Mouse (Mus musculus) forebrain, postnatal 0 days (tissue): ENCODE measurements around the gene Cacnb2. TPM values are rescaled to one million over a fixed set of nuclear protein-coding genes. Genes with fewer than 3 reads are reported as not detected.
A peak's percentile ranks its signal among the peaks of the same experiment; 100 is the strongest.

Experiments used
- ATAC-seq: fragments of 200-750 bp; cut with Nextera tagmentation; 2 replicates; pipeline ENCODE4 v1.8.0; 2017; ENCODE audit warnings: mild to moderate bottlenecking, moderate library complexity
- DNase-seq: peaks from one replicate; pipeline ENCODE4 v3.0.0-alpha.2; 2015
- H3K27ac ChIP-seq: fragments of 300-500 bp; sonication (generic); 2 replicates; pipeline ENCODE4 v1.5.1; 2014; ENCODE audit warnings: low read depth, mild to moderate bottlenecking, antibody characterized with exemption, low read length, moderate library complexity, mixed read lengths
- H3K27me3 ChIP-seq: fragments of 300-500 bp; sonication (generic); 2 replicates; pipeline ENCODE4 v1.6.1; 2014; ENCODE audit warnings: mild to moderate bottlenecking, low read length, mixed read lengths; ENCODE audit not compliant: insufficient read depth
- H3K36me3 ChIP-seq: fragments of 300-500 bp; sonication (generic); 2 replicates; pipeline ENCODE4 v1.6.1; 2014; ENCODE audit warnings: mild to moderate bottlenecking, moderate library complexity; ENCODE audit not compliant: insufficient read depth
- H3K4me1 ChIP-seq: fragments of 300-500 bp; sonication (generic); 2 replicates; pipeline ENCODE4 v1.6.1; 2014; ENCODE audit warnings: antibody characterized with exemption; ENCODE audit not compliant: insufficient read depth
- H3K4me2 ChIP-seq: fragments of 300-500 bp; sonication (generic); 2 replicates; pipeline ENCODE4 v1.6.1; 2014; ENCODE audit warnings: low read depth, mild to moderate bottlenecking, moderate library complexity
- H3K4me3 ChIP-seq: fragments of 300-500 bp; sonication (generic); 2 replicates; pipeline ENCODE4 v1.5.1; 2014; ENCODE audit warnings: low read depth, low read length, mixed read lengths
- H3K9ac ChIP-seq: fragments of 300-500 bp; sonication (generic); 2 replicates; pipeline ENCODE4 v1.6.1; 2014; ENCODE audit warnings: mild to moderate bottlenecking
- H3K9me3 ChIP-seq: fragments of 300-500 bp; sonication (generic); 2 replicates; pipeline ENCODE4 v1.6.1; 2016; ENCODE audit warnings: low read length
- CTCF ChIP-seq: sonication (generic); IDR thresholded peaks from 2 replicates; pipeline ENCODE4 v1.5.1; 2016; ENCODE audit warnings: antibody characterized with exemption, control low read depth, low read depth
- WGBS: fragments of 180-500 bp; shearing (Covaris S2); extraction: QIAGEN DNeasy Blood & Tissue Kit; methylation state at CpG from one replicate; pipeline ENCODE4 v1.1.7; 2014; 5-methylcytosine and 5-hydroxymethylcytosine counted together
- polyA plus RNA-seq: library from polyadenylated mRNA; unstranded; fragments of >200 nt; fragmentation: Nextera tagmentation; extraction: Ambion mirVana; gene quantifications from 2 replicates; pipeline ENCODE4 v1.2.1, GENCODE M21; 2015
- total RNA-seq: library from RNA; depleted of rRNA; stranded (reverse); fragments of >200 nt; gene quantifications from 2 replicates; pipeline ENCODE4 v1.2.3, GENCODE M21; 2014

The Cacnb2 gene
- total and polyA plus RNA-seq, 2 experiments from 2014 or later = 4.8 to 20.4 TPM

DNA sequence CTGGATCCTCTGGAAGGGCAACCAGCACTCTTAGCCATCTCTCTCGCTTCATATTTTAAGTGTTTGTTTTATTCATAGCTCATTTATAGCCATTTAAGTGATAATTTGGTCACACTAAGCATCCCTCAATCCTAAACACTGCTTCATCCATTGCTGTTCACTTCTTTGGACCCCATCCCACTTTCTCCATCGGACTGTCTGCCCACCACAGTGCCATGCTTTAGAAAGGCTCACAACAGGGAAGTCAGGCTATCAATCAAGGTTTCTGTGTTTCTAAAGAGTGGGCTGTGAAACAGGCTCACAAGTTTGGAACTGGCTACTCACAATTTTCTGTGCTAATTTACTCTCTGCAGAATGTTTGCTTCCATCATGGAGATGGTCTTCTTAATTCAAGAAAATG, 350.2 kb downstream of the Cacnb2 start:
- no peaks in the 10 kb centered on the region for H3K9me3 ChIP-seq
- no peaks in the 10 kb centered on the region for H3K27me3 ChIP-seq
- no peak overlapping the region for H3K27ac ChIP-seq
- TF ChIP-seq CTCF = no peak
- no peak overlapping the region for H3K9ac ChIP-seq
- no peaks in the 10 kb centered on the region for H3K36me3 ChIP-seq
- H3K4me1 ChIP-seq = no peaks in the 10 kb centered on the region
- no peak overlapping the region for H3K4me2 ChIP-seq
- 39% methylated on average over 2 of the region's 2 CpGs for WGBS
- peak; percentile 0 for DNase-seq
- no peak overlapping the region for H3K4me3 ChIP-seq
- ATAC-seq = no peak

DNA sequence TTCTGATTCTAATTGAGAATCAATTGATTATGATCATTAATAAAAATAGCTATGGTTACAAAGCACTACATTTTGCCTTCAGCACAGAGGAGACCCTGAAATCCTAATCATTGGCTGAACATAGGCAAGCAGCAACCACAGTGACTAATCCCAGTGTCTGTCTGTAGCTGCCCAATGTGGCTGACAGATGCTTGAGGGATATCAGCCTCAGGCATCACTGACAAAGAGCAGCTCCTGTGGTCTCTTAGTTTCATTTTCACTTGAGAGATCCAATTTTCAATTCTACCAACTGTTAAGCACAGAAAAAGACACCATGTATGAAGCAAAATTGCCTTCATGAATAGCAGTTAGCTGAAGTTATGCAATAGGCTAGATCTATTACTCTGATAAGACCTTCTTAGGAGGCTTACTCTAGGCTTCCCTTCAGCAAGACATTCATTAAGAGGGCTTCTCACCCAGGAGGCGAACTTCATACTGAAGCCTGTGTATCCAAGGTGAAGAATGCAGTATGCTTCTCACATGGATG, 358.1 kb downstream of the Cacnb2 start:
- no peak for ATAC-seq

DNA sequence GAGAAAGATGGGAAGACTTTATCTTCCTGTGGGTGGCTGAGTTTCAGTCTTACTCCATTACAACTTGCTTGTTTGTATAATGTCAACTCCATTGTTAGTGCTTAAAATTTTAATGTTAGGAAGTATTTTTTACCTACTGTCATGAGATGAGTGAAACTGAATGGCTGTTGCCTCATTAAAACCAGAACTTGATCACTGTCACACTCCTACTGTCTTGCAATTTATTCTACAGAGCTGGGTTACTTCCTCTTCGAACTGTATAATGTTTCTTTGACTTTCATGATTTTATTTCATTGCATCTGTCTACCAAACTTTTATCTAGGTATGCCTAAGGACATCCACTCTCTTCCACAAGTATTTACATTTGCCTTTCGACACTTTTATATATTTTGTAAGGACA, 358.6 kb downstream of the Cacnb2 start:
- 91% methylated on average over 2 of the region's 2 CpGs for WGBS
- H3K9me3 ChIP-seq = no peaks in the 10 kb centered on the region
- H3K4me1 ChIP-seq = no peaks in the 10 kb centered on the region
- no peaks in the 10 kb centered on the region for H3K36me3 ChIP-seq
- no peak overlapping the region for H3K4me2 ChIP-seq
- DNase-seq (no peak), ATAC-seq (no peak)
- no peaks in the 10 kb centered on the region for H3K27me3 ChIP-seq
- no peak overlapping the region for H3K4me3 ChIP-seq
- no peak overlapping the region for H3K27ac ChIP-seq
- no peak for TF ChIP-seq CTCF
- no peak overlapping the region for H3K9ac ChIP-seq

More for the DNA sequence above, 358.1 kb downstream of the Cacnb2 start:
- no peak overlapping the region for H3K9ac ChIP-seq
- TF ChIP-seq CTCF = no peak
- no peaks in the 10 kb centered on the region for H3K9me3 ChIP-seq
- no peak overlapping the region for H3K27ac ChIP-seq
- no peak for DNase-seq
- no peak overlapping the region for H3K4me2 ChIP-seq
- H3K36me3 ChIP-seq = no peaks in the 10 kb centered on the region
- no peaks in the 10 kb centered on the region for H3K4me1 ChIP-seq
- 85% methylated on average over 1 of the region's 1 CpGs for WGBS
- no peak overlapping the region for H3K4me3 ChIP-seq
- H3K27me3 ChIP-seq = no peaks in the 10 kb centered on the region

DNA sequence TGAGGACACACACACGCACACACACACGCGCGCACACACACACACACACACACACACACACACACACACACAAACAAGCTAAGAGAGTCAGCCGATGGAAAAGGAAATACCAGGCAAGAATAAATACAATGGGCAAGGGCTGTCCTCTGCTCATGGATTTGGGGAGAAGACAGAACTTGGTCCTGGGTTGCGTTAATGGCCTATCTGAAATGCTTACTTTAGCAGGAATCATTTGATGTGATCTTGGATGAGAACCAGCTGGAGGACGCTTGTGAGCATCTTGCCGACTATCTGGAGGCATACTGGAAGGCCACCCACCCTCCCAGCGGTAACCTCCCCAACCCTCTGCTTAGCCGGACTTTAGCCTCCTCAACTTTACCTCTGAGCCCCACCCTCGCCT, 381.1 kb downstream of the Cacnb2 start:
- no peaks in the 10 kb centered on the region for H3K4me1 ChIP-seq
- H3K4me2 ChIP-seq = no peak overlapping the region
- DNase-seq (no peak), ATAC-seq (no peak)
- no peak for TF ChIP-seq CTCF
- no peaks in the 10 kb centered on the region for H3K27me3 ChIP-seq
- WGBS = 92% methylated on average over 11 of the region's 11 CpGs
- H3K9ac ChIP-seq = no peak overlapping the region
- no peak overlapping the region for H3K4me3 ChIP-seq
- no peaks in the 10 kb centered on the region for H3K36me3 ChIP-seq
- no peaks in the 10 kb centered on the region for H3K9me3 ChIP-seq
- no peak overlapping the region for H3K27ac ChIP-seq

DNA sequence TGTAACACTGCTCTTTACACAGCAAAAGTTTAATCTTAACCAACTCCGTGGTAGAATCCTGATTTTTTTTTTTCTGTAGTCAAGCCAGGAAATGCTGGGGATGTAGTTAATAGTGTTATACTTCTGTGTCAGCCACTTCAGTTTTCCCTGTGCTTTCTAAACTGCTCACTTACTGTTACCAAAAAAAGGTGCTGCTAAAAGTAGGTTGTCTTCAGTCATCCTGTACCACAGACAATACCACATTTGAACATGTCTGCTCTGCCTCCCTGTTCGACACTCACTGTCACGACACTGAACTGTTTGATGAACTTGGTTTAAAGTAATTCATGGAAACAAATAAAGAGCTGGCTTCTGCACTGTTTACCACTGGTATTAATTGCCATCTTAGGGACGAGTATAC, 385.6 kb downstream of the Cacnb2 start:
- Histone ChIP-seq H3K9ac (no peak overlapping the region), H3K4me3 (no peak overlapping the region), H3K4me1 (no peaks in the 10 kb centered on the region), H3K27me3 (no peaks in the 10 kb centered on the region), H3K4me2 (no peak overlapping the region), H3K9me3 (no peaks in the 10 kb centered on the region), H3K27ac (no peak overlapping the region), H3K36me3 (0 out of 2 replicates have a peak, but pooled peaks cover 7% of the 10 kb centered on the region)
- no peak for TF ChIP-seq CTCF
- 81% methylated on average over 4 of the region's 4 CpGs for WGBS
- DNase-seq (no peak), ATAC-seq (no peak)

DNA sequence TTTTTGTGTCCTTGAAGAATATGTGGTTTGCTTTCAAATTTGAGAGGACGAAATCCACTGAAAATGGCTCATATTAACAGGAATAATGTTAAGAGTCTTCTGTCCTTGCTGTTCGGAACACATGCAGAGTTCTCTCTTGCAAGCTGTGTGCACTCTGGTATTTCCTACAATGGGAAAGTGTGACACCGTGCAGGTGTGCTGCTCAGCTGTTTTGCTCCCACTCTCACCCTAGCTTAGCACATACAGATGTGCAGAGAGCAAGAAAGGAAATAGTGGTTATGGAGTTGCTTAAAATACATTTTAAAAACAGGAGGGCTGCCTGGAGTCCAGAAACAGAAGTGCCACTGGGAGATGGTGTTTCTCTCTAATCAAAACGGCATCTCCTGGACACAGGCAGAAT, 386.5 kb downstream of the Cacnb2 start:
- no peak overlapping the region for H3K4me3 ChIP-seq
- DNase-seq = no peak
- 0 out of 2 replicates have a peak, but pooled peaks cover 7% of the 10 kb centered on the region for H3K36me3 ChIP-seq
- H3K4me2 ChIP-seq = no peak overlapping the region
- 86% methylated on average over 4 of the region's 4 CpGs for WGBS
- H3K27me3 ChIP-seq = no peaks in the 10 kb centered on the region
- no peak for ATAC-seq
- H3K4me1 ChIP-seq = no peaks in the 10 kb centered on the region
- no peaks in the 10 kb centered on the region for H3K9me3 ChIP-seq
- no peak overlapping the region for H3K27ac ChIP-seq
- no peak overlapping the region for H3K9ac ChIP-seq
- no peak for TF ChIP-seq CTCF

DNA sequence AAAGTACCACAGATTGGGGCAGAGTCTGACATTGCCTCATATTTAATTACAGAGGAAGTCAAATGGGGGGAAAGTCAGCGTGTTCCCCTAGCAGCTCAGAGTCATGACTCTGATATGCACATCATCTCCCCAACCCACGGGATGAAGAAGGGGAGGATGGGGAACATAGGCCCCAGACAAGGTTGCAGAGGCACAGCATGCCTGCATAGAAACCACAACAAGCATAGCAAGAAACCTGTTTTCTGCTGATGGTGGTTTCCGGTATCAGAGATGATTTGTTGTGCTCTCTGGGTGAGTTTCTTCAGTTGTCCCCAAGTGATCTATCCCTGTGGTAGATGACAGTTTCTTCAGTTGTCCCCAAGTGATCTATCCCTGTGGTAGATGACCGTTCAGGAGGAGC, 389.6 kb downstream of the Cacnb2 start:
- no peak overlapping the region for H3K4me3 ChIP-seq
- H3K4me1 ChIP-seq = no peaks in the 10 kb centered on the region
- no peak overlapping the region for H3K9ac ChIP-seq
- 97% methylated on average over 4 of the region's 4 CpGs for WGBS
- TF ChIP-seq CTCF = no peak
- no peak overlapping the region for H3K27ac ChIP-seq
- ATAC-seq = no peak
- H3K9me3 ChIP-seq = no peaks in the 10 kb centered on the region
- H3K4me2 ChIP-seq = no peak overlapping the region
- 0 out of 2 replicates have a peak, but pooled peaks cover 11% of the 10 kb centered on the region for H3K36me3 ChIP-seq
- no peak for DNase-seq
- H3K27me3 ChIP-seq = no peaks in the 10 kb centered on the region

DNA sequence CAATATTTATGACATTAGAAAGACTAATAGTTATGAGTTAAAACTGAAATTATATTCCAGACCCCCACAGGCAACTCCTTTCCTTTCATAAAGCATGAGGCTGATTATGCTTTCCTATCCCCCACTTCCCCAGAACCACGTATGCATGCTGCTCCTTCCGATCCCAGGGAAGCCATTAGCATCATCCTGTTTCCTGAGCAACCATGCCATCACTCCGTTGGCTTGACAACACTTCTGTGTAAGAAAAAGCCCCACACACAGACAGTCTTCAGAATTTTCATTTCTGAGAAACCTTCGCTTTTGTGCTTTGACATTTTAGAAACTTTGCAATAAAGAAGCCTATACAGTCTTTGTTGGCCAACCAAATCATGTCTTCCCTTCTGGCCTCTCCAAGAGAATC, 393.1 kb downstream of the Cacnb2 start:
- peaks cover 11% of the 10 kb centered on the region; the same call in 1 of the 2 replicates for H3K36me3 ChIP-seq
- no peak overlapping the region for H3K27ac ChIP-seq
- H3K27me3 ChIP-seq = no peaks in the 10 kb centered on the region
- DNase-seq = peak; percentile 13
- 71% methylated on average over 4 of the region's 4 CpGs for WGBS
- no peak for TF ChIP-seq CTCF
- ATAC-seq = peak; percentile 79
- H3K9ac ChIP-seq = no peak overlapping the region
- H3K4me1 ChIP-seq = no peaks in the 10 kb centered on the region
- no peaks in the 10 kb centered on the region for H3K9me3 ChIP-seq
- no peak overlapping the region for H3K4me2 ChIP-seq
- no peak overlapping the region for H3K4me3 ChIP-seq
